Mouse (Mus musculus): ENCODE measurements around the gene Gsap. TPM values are rescaled to one million over a fixed set of nuclear protein-coding genes. Genes with fewer than 3 reads are reported as not detected.

The Gsap gene
- polyA plus RNA-seq, 1 experiment from 2014 or later = 2.0 TPM

GRCm38 (mm10) chr5:21188435-21188834 is 2.4 kb downstream of the Gsap start:
- Histone ChIP-seq H3K36me3 (peaks cover 3% of the 10 kb centered on the region; the same call in 1 of the 2 replicates), H3K9me3 (replicated peaks) (peaks cover 9% of the 10 kb centered on the region), H3K4me3 (replicated peaks) (no peak overlapping the region), H3K9ac (no peak overlapping the region), H3K4me1 (peaks cover 15% of the 10 kb centered on the region), H3K4me2 (no peak overlapping the region), H3K27me3 (0 out of 2 replicates have a peak, but pooled peaks cover 3% of the 10 kb centered on the region), H3K27ac (no peak overlapping the region)
- ATAC-seq (replicated peaks; ENCODE audit: low FRiP score) = no peak
- 15% methylated on average over 3 of the region's 3 CpGs for WGBS

- Histone ChIP-seq H3K27me3 (0 out of 2 replicates have a peak, but pooled peaks cover 3% of the 10 kb centered on the region), H3K36me3 (peaks cover 3% of the 10 kb centered on the region; the same call in 1 of the 2 replicates), H3K4me3 (replicated peaks) (no peak overlapping the region), H3K9ac (no peak overlapping the region), H3K9me3 (replicated peaks) (peaks cover 9% of the 10 kb centered on the region), H3K4me2 (no peak overlapping the region), H3K4me1 (peaks cover 15% of the 10 kb centered on the region), H3K27ac (no peak overlapping the region)
- 84% methylated on average over 1 of the region's 1 CpGs for WGBS
- no peak for ATAC-seq (replicated peaks; ENCODE audit: low FRiP score)
Observed at GRCm38 (mm10) chr5:21189036-21189435, 3.0 kb downstream of the Gsap start.

DNA sequence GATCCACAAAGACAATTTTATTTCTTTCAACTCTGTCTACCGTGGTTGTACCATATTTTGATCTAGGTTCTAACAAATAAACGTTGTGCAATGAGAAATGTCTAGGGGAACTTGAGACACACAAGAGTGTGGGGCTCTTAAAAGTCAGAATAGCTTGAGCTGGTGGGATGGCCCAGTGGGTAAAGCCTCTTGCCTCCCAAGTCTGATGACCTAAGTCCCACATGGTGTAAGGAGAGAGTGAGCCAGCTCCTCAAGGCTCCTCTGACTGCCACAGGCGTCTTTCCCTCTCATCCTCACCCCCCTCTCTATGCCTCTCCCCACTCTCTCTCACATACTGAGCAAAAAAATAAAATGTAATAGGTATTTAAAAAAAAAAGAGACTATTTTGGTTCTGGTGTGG is 3.4 kb downstream of the Gsap start:
- Histone ChIP-seq H3K9me3 (replicated peaks) (peaks cover 9% of the 10 kb centered on the region), H3K9ac (no peak overlapping the region), H3K27me3 (0 out of 2 replicates have a peak, but pooled peaks cover 3% of the 10 kb centered on the region), H3K4me3 (replicated peaks) (no peak overlapping the region), H3K36me3 (peaks cover 3% of the 10 kb centered on the region; the same call in 1 of the 2 replicates), H3K4me1 (peaks cover 15% of the 10 kb centered on the region), H3K4me2 (no peak overlapping the region), H3K27ac (no peak overlapping the region)
- WGBS = 70% methylated on average over 3 of the region's 3 CpGs
- no peak for ATAC-seq (replicated peaks; ENCODE audit: low FRiP score)

DNA sequence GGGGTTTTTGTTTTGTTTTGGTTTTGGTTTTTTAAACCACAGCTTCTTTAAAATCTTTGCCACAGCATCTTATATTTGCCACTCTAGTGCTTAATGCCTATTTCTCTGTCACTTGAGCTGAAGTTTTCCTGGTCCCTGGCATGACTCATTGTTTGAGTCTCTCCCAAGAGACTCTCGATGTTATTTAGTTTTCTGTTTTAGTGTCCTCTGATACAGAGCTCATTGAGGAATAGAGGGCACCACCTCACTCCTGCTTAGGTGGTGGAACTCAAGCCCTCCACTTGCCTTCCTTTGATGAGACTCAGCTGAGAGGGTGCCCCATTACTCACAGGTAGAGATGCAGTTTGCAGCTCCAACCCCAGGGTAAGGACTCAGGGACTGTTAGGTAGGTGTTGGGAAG is 17.4 kb downstream of the Gsap start:
- no peak overlapping the region for H3K27ac ChIP-seq
- no peak for ATAC-seq (replicated peaks; ENCODE audit: low FRiP score)
- H3K4me3 ChIP-seq (replicated peaks) = no peak overlapping the region
- no peaks in the 10 kb centered on the region for H3K9me3 ChIP-seq (replicated peaks)
- no peaks in the 10 kb centered on the region for H3K4me1 ChIP-seq
- H3K27me3 ChIP-seq = no peaks in the 10 kb centered on the region
- 84% methylated on average over 1 of the region's 1 CpGs for WGBS
- no peaks in the 10 kb centered on the region for H3K36me3 ChIP-seq
- H3K4me2 ChIP-seq = no peak overlapping the region
- H3K9ac ChIP-seq = no peak overlapping the region

- no peak overlapping the region for H3K9ac ChIP-seq
- H3K4me2 ChIP-seq = no peak overlapping the region
- no peaks in the 10 kb centered on the region for H3K9me3 ChIP-seq (replicated peaks)
- WGBS = 77% methylated on average over 3 of the region's 3 CpGs
- no peaks in the 10 kb centered on the region for H3K36me3 ChIP-seq
- H3K4me3 ChIP-seq (replicated peaks) = no peak overlapping the region
- no peak overlapping the region for H3K27ac ChIP-seq
- no peaks in the 10 kb centered on the region for H3K4me1 ChIP-seq
- no peak for ATAC-seq (replicated peaks; ENCODE audit: low FRiP score)
- no peaks in the 10 kb centered on the region for H3K27me3 ChIP-seq
Observed at GRCm38 (mm10) chr5:21204157-21204556, 18.1 kb downstream of the Gsap start.

DNA sequence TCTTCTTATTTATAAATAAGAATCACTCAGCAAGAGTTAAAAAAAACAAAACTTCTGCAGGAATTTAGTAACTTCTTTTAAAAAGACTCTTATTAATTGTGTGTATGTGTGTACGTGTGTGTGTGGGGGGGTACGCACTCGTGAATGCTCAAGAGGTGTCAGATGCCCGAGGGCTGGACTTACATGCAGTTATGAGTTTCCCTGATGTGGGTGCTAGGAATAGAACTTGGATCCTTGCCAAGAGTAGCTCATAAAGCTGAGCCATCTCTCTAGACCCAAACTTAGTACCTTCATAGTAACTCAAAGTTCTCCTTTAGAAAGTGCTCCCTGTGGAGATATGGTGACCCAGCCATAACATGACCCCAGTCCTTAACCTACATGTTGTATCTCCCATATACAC is 20.0 kb downstream of the Gsap start:
- H3K4me3 ChIP-seq (replicated peaks) = no peak overlapping the region
- H3K4me1 ChIP-seq = no peaks in the 10 kb centered on the region
- no peak for ATAC-seq (replicated peaks; ENCODE audit: low FRiP score)
- no peaks in the 10 kb centered on the region for H3K36me3 ChIP-seq
- 68% methylated on average over 4 of the region's 4 CpGs for WGBS
- H3K27ac ChIP-seq = no peak overlapping the region
- no peaks in the 10 kb centered on the region for H3K9me3 ChIP-seq (replicated peaks)
- no peak overlapping the region for H3K9ac ChIP-seq
- H3K4me2 ChIP-seq = no peak overlapping the region
- H3K27me3 ChIP-seq = no peaks in the 10 kb centered on the region

DNA sequence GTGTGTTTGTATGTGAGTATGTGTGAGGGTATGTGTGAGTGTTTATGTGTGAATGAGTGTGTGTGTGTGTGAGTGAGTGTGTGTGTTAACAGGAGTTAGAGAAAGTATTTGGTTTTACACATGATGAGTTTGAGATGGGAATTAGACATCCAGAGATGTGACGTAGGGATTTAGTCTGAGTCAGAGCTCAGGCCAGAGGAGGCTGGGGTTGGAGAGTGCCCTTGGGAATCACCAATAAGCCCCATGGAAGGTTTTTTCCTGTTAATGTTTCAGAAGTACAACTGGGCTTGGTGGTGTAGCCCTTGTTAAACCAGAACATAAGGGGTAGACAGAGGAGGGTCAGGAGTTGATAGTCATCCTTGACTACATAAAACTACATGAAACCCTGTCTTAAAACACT is 25.4 kb downstream of the Gsap start:
- H3K9me3 ChIP-seq (replicated peaks) = no peaks in the 10 kb centered on the region
- H3K9ac ChIP-seq = no peak overlapping the region
- WGBS = 88% methylated on average over 1 of the region's 1 CpGs
- H3K4me2 ChIP-seq = no peak overlapping the region
- no peaks in the 10 kb centered on the region for H3K36me3 ChIP-seq
- H3K4me3 ChIP-seq (replicated peaks) = no peak overlapping the region
- ATAC-seq (replicated peaks; ENCODE audit: low FRiP score) = no peak
- no peaks in the 10 kb centered on the region for H3K4me1 ChIP-seq
- H3K27me3 ChIP-seq = no peaks in the 10 kb centered on the region
- H3K27ac ChIP-seq = no peak overlapping the region

- 90% methylated on average over 3 of the region's 3 CpGs for WGBS
- H3K9me3 ChIP-seq (replicated peaks) = no peaks in the 10 kb centered on the region
- no peak overlapping the region for H3K27ac ChIP-seq
- H3K9ac ChIP-seq = no peak overlapping the region
- no peaks in the 10 kb centered on the region for H3K36me3 ChIP-seq
- no peak overlapping the region for H3K4me3 ChIP-seq (replicated peaks)
- no peak overlapping the region for H3K4me2 ChIP-seq
- no peak for ATAC-seq (replicated peaks; ENCODE audit: low FRiP score)
- no peaks in the 10 kb centered on the region for H3K27me3 ChIP-seq
- H3K4me1 ChIP-seq = no peaks in the 10 kb centered on the region
Observed at GRCm38 (mm10) chr5:21212933-21213332, 26.9 kb downstream of the Gsap start.

- no peak for ATAC-seq (replicated peaks; ENCODE audit: low FRiP score)
- Histone ChIP-seq H3K27ac (no peak overlapping the region), H3K4me1 (no peaks in the 10 kb centered on the region), H3K9me3 (replicated peaks) (no peaks in the 10 kb centered on the region), H3K4me3 (replicated peaks) (no peak overlapping the region), H3K4me2 (no peak overlapping the region), H3K27me3 (no peaks in the 10 kb centered on the region), H3K36me3 (no peaks in the 10 kb centered on the region), H3K9ac (no peak overlapping the region)
- 86% methylated on average over 5 of the region's 5 CpGs for WGBS
Observed at GRCm38 (mm10) chr5:21213801-21214200, 27.7 kb downstream of the Gsap start.

DNA sequence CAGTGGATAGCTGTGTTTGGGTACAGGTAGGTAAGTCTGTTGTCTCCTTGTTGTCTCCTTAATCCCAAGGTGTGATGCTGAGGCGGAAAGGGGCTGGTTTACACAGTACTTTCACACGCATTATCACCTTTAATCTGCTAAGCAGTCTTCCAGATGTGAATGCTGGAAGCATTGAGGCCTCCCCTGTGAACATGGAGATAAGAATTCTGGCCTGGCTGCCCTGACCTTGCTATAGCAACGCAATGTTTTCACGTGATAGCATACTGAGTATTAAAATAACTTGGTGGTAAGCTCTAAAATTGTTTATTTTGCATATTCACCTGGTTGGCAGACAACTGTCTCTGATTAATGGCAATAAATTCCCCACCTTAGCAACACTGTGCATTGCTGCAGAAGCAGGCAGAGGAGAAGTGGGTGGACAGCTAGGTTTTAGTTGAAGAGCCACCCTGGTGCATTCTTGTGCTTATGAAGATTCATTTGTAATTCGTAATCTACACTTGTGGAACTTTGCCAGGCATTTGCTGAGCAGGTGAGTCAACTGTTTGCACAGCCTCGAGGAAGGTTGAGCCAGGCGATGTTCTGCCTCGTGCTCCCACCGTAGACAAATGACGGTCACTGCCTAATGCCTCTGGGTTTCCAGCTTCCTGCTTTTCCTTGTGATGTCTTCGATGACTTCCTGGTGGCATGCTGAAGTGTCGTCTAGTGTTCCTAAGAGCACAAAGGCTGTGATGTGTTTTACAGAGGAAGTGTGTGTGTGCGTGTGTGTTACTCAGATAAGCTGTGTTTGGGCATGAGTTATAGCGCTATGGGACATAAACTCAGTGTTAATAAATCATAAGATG is 31.6 kb downstream of the Gsap start:
- Histone ChIP-seq H3K4me2 (no peak overlapping the region), H3K36me3 (no peaks in the 10 kb centered on the region), H3K27ac (no peak overlapping the region), H3K9me3 (replicated peaks) (no peaks in the 10 kb centered on the region), H3K9ac (no peak overlapping the region), H3K27me3 (no peaks in the 10 kb centered on the region), H3K4me1 (no peaks in the 10 kb centered on the region), H3K4me3 (replicated peaks) (no peak overlapping the region)
- ATAC-seq (replicated peaks; ENCODE audit: low FRiP score) = peak; percentile 54; the same call in 1 of the 2 replicates
- 65% methylated on average over 14 of the region's 14 CpGs for WGBS

GRCm38 (mm10) chr5:21232876-21233275 is 46.8 kb downstream of the Gsap start:
- Histone ChIP-seq H3K4me2 (no peak overlapping the region), H3K4me1 (no peaks in the 10 kb centered on the region), H3K36me3 (no peaks in the 10 kb centered on the region), H3K4me3 (replicated peaks) (no peak overlapping the region), H3K27me3 (no peaks in the 10 kb centered on the region), H3K9ac (no peak overlapping the region), H3K27ac (no peak overlapping the region), H3K9me3 (replicated peaks) (no peaks in the 10 kb centered on the region)
- WGBS = 92% methylated on average over 6 of the region's 6 CpGs
- ATAC-seq (replicated peaks; ENCODE audit: low FRiP score) = no peak

DNA sequence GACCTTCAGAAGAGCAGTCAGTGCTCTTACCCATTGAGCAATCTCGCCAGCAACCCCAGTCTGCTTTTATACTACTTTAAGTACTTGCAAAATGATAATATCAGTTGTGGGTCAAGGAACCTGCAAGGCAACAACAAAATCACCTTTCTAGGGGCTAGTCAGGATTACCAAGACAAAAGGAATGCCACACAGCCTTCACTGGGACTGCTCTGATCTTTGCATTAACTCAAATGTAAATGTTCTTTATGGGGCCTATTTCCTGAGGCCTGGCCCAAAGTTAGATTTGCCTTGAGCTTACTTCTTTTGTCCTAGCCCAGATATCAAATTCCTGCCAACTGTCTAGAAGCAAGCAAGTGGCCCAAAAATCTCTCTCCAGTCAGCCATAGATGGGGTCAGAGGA is 58.5 kb downstream of the Gsap start:
- WGBS = 75% methylated on average over 1 of the region's 1 CpGs
- Histone ChIP-seq H3K36me3 (no peaks in the 10 kb centered on the region), H3K4me2 (no peak overlapping the region), H3K4me3 (replicated peaks) (no peak overlapping the region), H3K27me3 (no peaks in the 10 kb centered on the region), H3K9me3 (replicated peaks) (no peaks in the 10 kb centered on the region; the same call in 1 of the 2 replicates), H3K27ac (no peak overlapping the region), H3K9ac (no peak overlapping the region), H3K4me1 (peaks cover 11% of the 10 kb centered on the region)
- ATAC-seq (replicated peaks; ENCODE audit: low FRiP score) = no peak

Data from kidney, embryonic 15.5 days (tissue).